Mouse (Mus musculus): Measurements from ENCODE around the gene Prickle1. TPM values are rescaled to one million over a fixed set of nuclear protein-coding genes. Genes with fewer than 3 reads are reported as not detected.

The Prickle1 gene
- polyA plus RNA-seq, 1 experiment = not detected

DNA sequence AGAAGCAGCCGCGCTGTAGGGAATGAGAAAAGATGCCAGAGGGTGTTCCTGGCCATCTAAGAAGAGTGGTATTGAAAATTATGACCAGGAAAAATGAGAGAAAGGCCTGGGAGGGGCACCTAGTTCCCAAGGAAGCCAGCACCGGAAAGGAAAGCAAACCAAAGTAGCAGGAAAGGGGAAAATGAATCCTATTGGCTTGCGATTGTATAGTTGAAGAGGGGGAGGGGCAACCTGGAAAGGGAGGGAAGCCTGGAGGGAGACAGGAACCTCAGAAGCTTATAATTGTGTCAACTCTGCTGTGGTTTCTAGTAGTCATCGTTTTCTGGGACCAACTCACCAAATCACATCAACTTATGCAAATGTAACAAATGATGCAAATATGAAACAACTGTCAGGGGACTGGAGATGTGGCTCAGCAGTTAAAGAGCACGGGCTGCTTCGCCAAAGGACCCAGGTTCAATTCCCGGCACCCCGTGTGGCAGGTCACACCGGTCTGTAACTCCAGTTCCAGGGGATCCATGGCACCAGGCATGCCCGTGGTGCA lies 78.6 kb downstream of the Prickle1 start:
- H3K4me1 ChIP-seq (ENCODE audit: control insufficient read depth, insufficient read depth, low read length) = 0 out of 2 replicates have a peak, but pooled peaks cover 2% of the 10 kb centered on the region
- H3K27ac ChIP-seq (ENCODE audit: insufficient read depth, low read depth, low read length) = no peak overlapping the region
- H3K4me3 ChIP-seq (ENCODE audit: insufficient read depth, low read length) = no peak overlapping the region
- TF ChIP-seq CTCF (IDR thresholded peaks at IDR 0.05; ENCODE audit: low read depth, low read length) (no peak), POLR2A (IDR thresholded peaks at IDR 0.05; ENCODE audit: borderline replicate concordance, low read depth, low read length) (no peak)

DNA sequence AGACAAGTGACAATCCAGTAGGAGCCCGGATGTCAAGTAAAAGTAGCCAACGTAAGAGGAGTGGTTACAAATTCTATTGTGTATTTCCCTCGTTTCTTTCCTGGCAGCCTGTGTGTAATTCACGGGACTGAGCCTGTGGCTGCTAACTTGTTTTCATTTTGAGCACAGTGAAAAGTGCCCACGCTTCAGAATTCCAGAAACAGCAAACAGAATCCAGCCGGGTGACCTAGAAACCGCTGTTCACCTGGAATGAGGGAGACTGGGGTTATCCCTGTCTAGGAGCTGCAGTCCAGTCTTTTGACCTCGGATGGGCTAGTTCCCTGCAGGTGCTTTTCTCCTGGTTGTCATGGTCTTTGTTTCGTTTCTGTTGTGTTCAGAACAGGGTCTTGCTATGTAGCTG lies 80.4 kb downstream of the Prickle1 start:
- Histone ChIP-seq H3K27ac (ENCODE audit: insufficient read depth, low read depth, low read length) (no peak overlapping the region), H3K4me3 (ENCODE audit: insufficient read depth, low read length) (no peak overlapping the region), H3K4me1 (ENCODE audit: control insufficient read depth, insufficient read depth, low read length) (0 out of 2 replicates have a peak, but pooled peaks cover 2% of the 10 kb centered on the region)
- TF ChIP-seq CTCF (IDR thresholded peaks at IDR 0.05; ENCODE audit: low read depth, low read length) (no peak), POLR2A (IDR thresholded peaks at IDR 0.05; ENCODE audit: borderline replicate concordance, low read depth, low read length) (no peak)

DNA sequence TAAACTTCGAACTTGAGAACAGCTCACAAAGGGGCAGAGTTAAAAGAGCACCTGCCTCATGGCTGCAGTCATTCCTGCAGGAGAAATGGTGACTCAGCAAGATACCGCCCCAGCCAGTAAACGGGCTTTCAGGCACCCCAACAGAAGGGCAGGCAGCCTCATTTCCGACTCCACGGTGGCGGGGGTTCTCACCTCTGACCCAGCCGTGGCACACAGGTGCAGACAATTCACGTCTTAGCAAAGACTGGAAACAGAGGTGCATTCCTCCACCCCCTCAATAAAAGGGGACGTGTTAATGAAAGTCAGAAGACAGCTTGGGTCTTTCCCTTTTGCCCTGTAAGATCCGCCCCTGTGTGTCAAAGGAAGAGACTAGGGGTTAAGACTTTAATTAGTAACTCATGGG lies 81.8 kb downstream of the Prickle1 start:
- Histone ChIP-seq H3K4me1 (ENCODE audit: control insufficient read depth, insufficient read depth, low read length) (0 out of 2 replicates have a peak, but pooled peaks cover 2% of the 10 kb centered on the region), H3K27ac (ENCODE audit: insufficient read depth, low read depth, low read length) (no peak overlapping the region), H3K4me3 (ENCODE audit: insufficient read depth, low read length) (no peak overlapping the region)
- TF ChIP-seq POLR2A (IDR thresholded peaks at IDR 0.05; ENCODE audit: borderline replicate concordance, low read depth, low read length) = no peak
- no peak for TF ChIP-seq CTCF (IDR thresholded peaks at IDR 0.05; ENCODE audit: low read depth, low read length)

DNA sequence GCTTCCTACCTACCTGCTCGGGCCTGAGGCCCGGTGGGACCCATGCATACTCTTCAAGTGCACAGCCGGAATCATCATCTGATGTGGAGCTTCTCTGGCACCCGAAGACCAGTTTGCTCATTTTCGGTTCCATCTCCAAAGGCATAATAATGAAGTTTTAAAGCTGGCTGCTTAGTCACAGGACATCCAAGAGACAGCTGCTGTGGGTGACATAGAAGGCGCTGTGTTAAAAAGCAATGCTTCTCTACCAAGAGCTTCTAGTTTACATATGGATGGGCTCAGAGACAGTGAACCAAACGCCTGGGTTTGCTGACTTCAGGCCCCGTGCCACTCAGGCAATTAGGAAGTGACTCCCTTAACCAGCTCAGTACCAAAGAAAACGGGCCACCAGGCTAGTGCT lies 83.3 kb downstream of the Prickle1 start:
- Histone ChIP-seq H3K4me3 (ENCODE audit: insufficient read depth, low read length) (no peak overlapping the region), H3K4me1 (ENCODE audit: control insufficient read depth, insufficient read depth, low read length) (no peaks in the 10 kb centered on the region), H3K27ac (ENCODE audit: insufficient read depth, low read depth, low read length) (no peak overlapping the region)
- no peak for TF ChIP-seq CTCF (IDR thresholded peaks at IDR 0.05; ENCODE audit: low read depth, low read length)
- TF ChIP-seq POLR2A (IDR thresholded peaks at IDR 0.05; ENCODE audit: borderline replicate concordance, low read depth, low read length) = no peak

DNA sequence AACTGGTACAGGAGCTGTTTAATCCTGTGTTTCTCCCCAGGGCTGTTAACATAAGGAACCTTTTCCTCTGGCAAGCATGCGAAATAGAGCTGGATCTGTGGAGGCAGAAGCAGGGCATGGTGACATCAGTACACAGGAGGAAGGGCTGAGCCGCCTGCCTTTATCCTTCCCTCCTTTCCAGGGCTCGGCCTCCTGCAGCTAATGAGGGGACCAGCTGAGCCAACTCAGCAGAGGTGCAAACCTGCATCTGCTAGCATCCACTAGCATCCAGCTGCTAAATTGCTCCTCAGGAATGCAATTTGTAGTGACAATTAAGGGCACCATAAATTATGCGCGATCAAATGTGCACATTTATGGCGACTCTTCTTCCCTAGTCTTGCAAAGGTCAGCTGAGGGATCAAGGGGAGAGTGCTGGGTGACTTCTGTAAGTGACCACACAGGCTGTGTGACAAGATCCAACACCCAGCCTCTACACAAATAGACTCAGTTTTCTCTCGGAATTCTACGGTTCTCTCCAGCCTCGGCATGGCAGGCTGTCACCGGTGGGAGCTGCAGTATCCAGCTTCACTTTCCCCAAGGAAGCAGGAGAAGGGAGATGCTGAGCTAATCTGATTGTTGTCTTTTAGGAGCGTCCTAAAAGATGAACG lies 84.9 kb downstream of the Prickle1 start:
- no peak for TF ChIP-seq POLR2A (IDR thresholded peaks at IDR 0.05; ENCODE audit: borderline replicate concordance, low read depth, low read length)
- no peak for TF ChIP-seq CTCF (IDR thresholded peaks at IDR 0.05; ENCODE audit: low read depth, low read length)
- H3K4me3 ChIP-seq (ENCODE audit: insufficient read depth, low read length) = no peak overlapping the region
- H3K4me1 ChIP-seq (ENCODE audit: control insufficient read depth, insufficient read depth, low read length) = no peaks in the 10 kb centered on the region

DNA sequence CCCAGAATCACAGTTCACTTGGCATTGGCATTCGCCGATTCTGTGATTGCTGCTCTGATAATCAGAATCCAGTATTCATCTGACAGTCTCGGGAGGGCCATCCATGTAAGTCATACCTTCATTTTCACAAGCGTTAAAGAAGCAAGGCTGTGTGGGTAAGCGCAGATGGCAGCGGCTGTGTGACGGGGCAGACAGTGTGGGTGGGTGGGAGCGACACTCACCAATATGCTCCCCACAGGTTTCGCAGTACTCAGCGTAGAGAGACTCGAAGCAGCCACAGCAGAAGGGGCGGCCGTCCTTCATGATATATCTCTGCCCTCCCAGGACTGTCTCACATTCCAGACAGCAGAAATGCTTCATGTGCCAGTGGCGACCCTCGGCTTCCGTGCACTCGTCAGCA lies 90.9 kb downstream of the Prickle1 start:
- TF ChIP-seq CTCF (IDR thresholded peaks at IDR 0.05; ENCODE audit: low read depth, low read length) (no peak), POLR2A (IDR thresholded peaks at IDR 0.05; ENCODE audit: borderline replicate concordance, low read depth, low read length) (no peak)
- H3K27ac ChIP-seq (ENCODE audit: insufficient read depth, low read depth, low read length) = no peak overlapping the region
- no peaks in the 10 kb centered on the region for H3K4me1 ChIP-seq (ENCODE audit: control insufficient read depth, insufficient read depth, low read length)
- H3K4me3 ChIP-seq (ENCODE audit: insufficient read depth, low read length) = no peak overlapping the region

More for the DNA sequence above, 84.9 kb downstream of the Prickle1 start:
- H3K27ac ChIP-seq (ENCODE audit: insufficient read depth, low read depth, low read length) = no peak overlapping the region

DNA sequence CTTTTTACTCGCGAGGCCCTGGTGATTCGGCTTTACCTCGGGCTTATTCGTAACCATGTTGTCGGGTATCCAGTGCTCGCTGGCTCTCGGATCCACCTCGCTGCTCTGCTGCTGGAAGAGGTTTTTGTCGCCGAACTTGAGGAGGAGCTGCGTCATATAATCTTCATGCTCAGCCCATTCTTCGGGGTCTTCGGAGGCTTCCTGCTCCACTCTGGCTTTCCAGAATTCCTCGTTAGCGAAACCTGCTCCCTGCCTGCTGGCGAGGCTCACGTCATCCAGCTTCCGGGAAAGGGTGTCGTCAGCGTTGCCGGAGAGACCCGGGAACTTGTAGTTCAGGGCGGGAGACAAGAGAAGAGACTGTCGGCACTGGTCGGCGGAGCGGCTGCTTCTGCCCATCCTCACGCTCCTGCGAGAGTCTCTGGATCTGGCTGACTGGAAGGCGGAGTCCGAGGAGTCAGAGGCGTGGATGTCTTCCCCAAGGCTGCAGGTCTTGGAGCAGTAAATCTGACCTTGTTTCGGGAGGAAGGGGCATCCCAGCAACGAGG lies 92.4 kb downstream of the Prickle1 start:
- H3K27ac ChIP-seq (ENCODE audit: insufficient read depth, low read depth, low read length) = no peak overlapping the region
- TF ChIP-seq CTCF (IDR thresholded peaks at IDR 0.05; ENCODE audit: low read depth, low read length) (no peak), POLR2A (IDR thresholded peaks at IDR 0.05; ENCODE audit: borderline replicate concordance, low read depth, low read length) (no peak)
- H3K4me1 ChIP-seq (ENCODE audit: control insufficient read depth, insufficient read depth, low read length) = no peaks in the 10 kb centered on the region
- no peak overlapping the region for H3K4me3 ChIP-seq (ENCODE audit: insufficient read depth, low read length)

DNA sequence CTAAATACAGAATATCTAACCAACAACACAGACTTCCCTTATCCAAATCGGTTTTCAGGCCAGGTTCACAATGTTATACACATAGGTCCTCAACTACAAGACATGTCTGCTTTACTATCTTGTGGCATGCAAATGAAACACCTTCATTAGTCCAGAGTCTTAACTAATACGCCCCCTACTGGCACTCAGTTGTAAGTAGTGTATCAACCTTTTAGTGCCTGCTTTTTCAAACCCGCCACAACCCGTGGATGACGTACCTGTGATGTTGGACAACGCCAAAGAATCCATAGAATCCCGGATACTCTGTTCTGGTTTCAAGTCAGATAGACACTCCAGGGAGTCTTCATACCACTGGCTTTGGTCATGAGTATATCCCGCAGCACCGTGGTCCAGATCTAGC lies 93.0 kb downstream of the Prickle1 start:
- TF ChIP-seq CTCF (IDR thresholded peaks at IDR 0.05; ENCODE audit: low read depth, low read length) (no peak), POLR2A (IDR thresholded peaks at IDR 0.05; ENCODE audit: borderline replicate concordance, low read depth, low read length) (no peak)
- H3K4me3 ChIP-seq (ENCODE audit: insufficient read depth, low read length) = no peak overlapping the region
- H3K4me1 ChIP-seq (ENCODE audit: control insufficient read depth, insufficient read depth, low read length) = no peaks in the 10 kb centered on the region
- no peak overlapping the region for H3K27ac ChIP-seq (ENCODE audit: insufficient read depth, low read depth, low read length)

DNA sequence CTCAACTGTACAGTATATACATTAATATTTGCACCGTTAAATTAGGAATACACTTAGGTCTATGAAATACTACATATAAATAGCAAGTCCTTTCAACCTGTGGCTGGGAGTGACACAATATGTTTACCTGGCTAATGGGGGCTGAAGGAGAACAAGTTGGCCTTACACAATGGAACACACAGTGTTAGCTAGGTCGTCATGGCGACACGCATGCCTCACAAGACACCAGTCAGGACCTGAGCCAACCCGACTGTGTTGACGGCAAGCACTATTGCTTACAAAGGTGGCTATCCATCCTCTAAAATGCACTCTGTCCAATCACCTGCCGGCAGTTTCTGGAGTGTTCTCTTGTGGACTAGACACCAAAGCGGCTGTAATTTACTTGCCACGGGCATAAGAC lies 95.8 kb downstream of the Prickle1 start:
- Histone ChIP-seq H3K4me1 (ENCODE audit: control insufficient read depth, insufficient read depth, low read length) (no peaks in the 10 kb centered on the region; the same call in 1 of the 2 replicates), H3K27ac (ENCODE audit: insufficient read depth, low read depth, low read length) (no peak overlapping the region), H3K4me3 (ENCODE audit: insufficient read depth, low read length) (no peak overlapping the region)
- no peak for TF ChIP-seq POLR2A (IDR thresholded peaks at IDR 0.05; ENCODE audit: borderline replicate concordance, low read depth, low read length)
- no peak for TF ChIP-seq CTCF (IDR thresholded peaks at IDR 0.05; ENCODE audit: low read depth, low read length)

DNA sequence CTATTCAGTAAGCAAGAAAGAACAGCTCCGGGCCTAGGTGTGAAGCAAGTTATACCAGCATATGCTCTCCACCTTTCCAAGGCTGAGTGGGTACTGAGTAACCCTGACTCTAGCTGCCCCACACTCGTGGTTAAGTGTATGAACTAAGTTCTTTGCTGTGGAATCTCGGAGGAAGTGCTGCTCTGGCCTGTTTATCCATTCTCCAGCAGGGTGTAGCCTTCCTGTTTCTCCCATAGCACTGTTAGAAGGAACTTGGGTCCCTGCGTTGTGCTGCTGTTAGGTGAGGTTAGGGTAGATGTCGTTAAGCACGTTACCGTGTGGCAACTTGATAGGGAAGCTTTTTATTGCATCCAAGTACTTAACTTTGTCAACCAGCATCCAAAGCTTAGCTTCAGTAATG lies 101.0 kb downstream of the Prickle1 start:
- Histone ChIP-seq H3K4me3 (ENCODE audit: insufficient read depth, low read length) (no peak overlapping the region), H3K4me1 (ENCODE audit: control insufficient read depth, insufficient read depth, low read length) (no peaks in the 10 kb centered on the region; the same call in 1 of the 2 replicates), H3K27ac (ENCODE audit: insufficient read depth, low read depth, low read length) (no peak overlapping the region)
- TF ChIP-seq CTCF (IDR thresholded peaks at IDR 0.05; ENCODE audit: low read depth, low read length) (no peak), POLR2A (IDR thresholded peaks at IDR 0.05; ENCODE audit: borderline replicate concordance, low read depth, low read length) (no peak)
